Mouse (Mus musculus) heart, postnatal 0 days (tissue): ENCODE measurements around the gene Ube2e1.

Experiments
- CTCF ChIP-seq: IDR thresholded peaks from 2 replicates; pipeline ENCODE4 v1.5.1; 2016; ENCODE audit warnings: antibody characterized with exemption, control low read depth, low read depth
- EP300 ChIP-seq: IDR thresholded peaks from 2 replicates; pipeline ENCODE4 v1.6.1; 2016; ENCODE audit warnings: antibody characterized with exemption, low read depth

GRCm38 (mm10) chr14:18341088-18341487 is 9.4 kb upstream of the Ube2e1 start:
- no peak for TF ChIP-seq CTCF
- TF ChIP-seq EP300: no peak
